In genomic region chr7:55856741-55857140, GRCm38 (mm10) we compare ENCODE assay signal across 15 mouse cellular contexts.
"Had no signal": no experiment of that assay in that cellular context is flagged by ENCODE, and none has a peak within 500 bp of the region (broad histone marks: within the 10 kb centered on the region; RNA-seq: fewer than 3 reads in every experiment).

No protein-coding gene starts in this region.

- H3K27me3 ChIP-seq: lung, embryonic 15.5 days; megakaryocyte, embryonic 14.5 days; midbrain, embryonic 13.5 days; midbrain, embryonic 15.5 days; neural tube, embryonic 12.5 days; stomach, embryonic 15.5 days had no signal

- H3K27ac ChIP-seq: lung, embryonic 15.5 days; midbrain, embryonic 13.5 days; midbrain, embryonic 15.5 days; neural tube, embryonic 12.5 days; stomach, embryonic 15.5 days; stomach, postnatal 0 days had no signal

- H3K9ac ChIP-seq: liver, postnatal 0 days; lung, embryonic 15.5 days; midbrain, embryonic 13.5 days; midbrain, embryonic 15.5 days; neural tube, embryonic 12.5 days; stomach, embryonic 15.5 days had no signal

- H3K4me3 ChIP-seq: lung, embryonic 15.5 days; megakaryocyte, embryonic 14.5 days; midbrain, embryonic 13.5 days; midbrain, embryonic 15.5 days; neural tube, embryonic 12.5 days; stomach, embryonic 15.5 days had no signal

- H3K9me3 ChIP-seq: lung, embryonic 15.5 days; megakaryocyte, embryonic 14.5 days; midbrain, embryonic 13.5 days; midbrain, embryonic 15.5 days; neural tube, embryonic 12.5 days; stomach, embryonic 15.5 days had no signal

- H3K4me1 ChIP-seq: midbrain, embryonic 13.5 days; midbrain, embryonic 15.5 days; neural tube, embryonic 12.5 days had no signal

- DNase-seq: liver, postnatal 0 days; lung, adult 2 months; lung, postnatal 14 days; lung, postnatal 36 days; right cerebral cortex, postnatal 14 days; thymus, adult 2 months; thymus, postnatal 25 days; thymus, postnatal 4 days had no signal

- H3K36me3 ChIP-seq: lung, embryonic 15.5 days; midbrain, embryonic 15.5 days; neural tube, embryonic 12.5 days; stomach, embryonic 15.5 days had no signal
